Mouse (Mus musculus) stomach, postnatal 0 days (tissue): ENCODE measurements around the gene Mgrn1. TPM values are rescaled to one million over a fixed set of nuclear protein-coding genes. Genes with fewer than 3 reads are reported as not detected.

ENCODE experiments used
- ATAC-seq: fragments of 200-750 bp; cut with Nextera tagmentation; 2 replicates; pipeline ENCODE4 v1.8.0; 2017; ENCODE audit not compliant: low FRiP score, low TSS enrichment
- DNase-seq: peaks from one replicate; pipeline ENCODE4 v3.0.0-alpha.2; 2016; ENCODE audit warnings: low spot score
- H3K27ac ChIP-seq: fragments of 300-500 bp; sonication (generic); replicated peaks from 2 replicates; pipeline ENCODE4 v1.5.1; 2014; ENCODE audit warnings: mild to moderate bottlenecking, control low read depth
- H3K27me3 ChIP-seq: fragments of 300-500 bp; sonication (generic); 2 replicates; pipeline ENCODE4 v1.6.1; 2014; ENCODE audit warnings: low read length; ENCODE audit not compliant: control insufficient read depth, insufficient read depth
- H3K36me3 ChIP-seq: fragments of 300-500 bp; sonication (generic); 2 replicates; pipeline ENCODE4 v1.6.1; 2014; ENCODE audit warnings: low read length, mixed read lengths; ENCODE audit not compliant: control insufficient read depth, insufficient read depth
- H3K4me1 ChIP-seq: fragments of 300-500 bp; sonication (generic); replicated peaks from 2 replicates; pipeline ENCODE4 v1.6.1; 2014; ENCODE audit warnings: antibody characterized with exemption; ENCODE audit not compliant: control insufficient read depth, insufficient read depth
- H3K4me2 ChIP-seq: fragments of 300-500 bp; sonication (generic); replicated peaks from 2 replicates; pipeline ENCODE4 v1.6.1; 2014; ENCODE audit warnings: low read depth, mild to moderate bottlenecking, control low read depth, moderate library complexity
- H3K4me3 ChIP-seq: fragments of 300-500 bp; sonication (generic); 2 replicates; pipeline ENCODE4 v1.5.1; 2014; ENCODE audit warnings: low read depth, low read length, control low read depth
- H3K9ac ChIP-seq: fragments of 300-500 bp; sonication (generic); 2 replicates; pipeline ENCODE4 v1.6.1; 2014; ENCODE audit warnings: mild to moderate bottlenecking, low read length, control low read depth, mixed read lengths
- H3K9me3 ChIP-seq: fragments of 300-500 bp; sonication (generic); 2 replicates; pipeline ENCODE4 v1.6.1; 2016; ENCODE audit warnings: low read length; ENCODE audit not compliant: control insufficient read depth
- CTCF ChIP-seq: IDR thresholded peaks from 2 replicates; pipeline ENCODE4 v1.5.1; 2016; ENCODE audit warnings: antibody characterized with exemption, low read depth, mild to moderate bottlenecking, moderate library complexity
- EP300 ChIP-seq: optimal IDR thresholded peaks from 2 replicates; pipeline ENCODE3; 2016; ENCODE audit warnings: antibody characterized with exemption
- WGBS: fragments of 180-500 bp; shearing (Covaris S2); extraction: QIAGEN DNeasy Blood & Tissue Kit; methylation state at CpG from one replicate; pipeline ENCODE4 v1.1.7; 2014; 5-methylcytosine and 5-hydroxymethylcytosine counted together
- polyA plus RNA-seq: library from polyadenylated mRNA; unstranded; fragments of >200 nt; fragmentation: Nextera tagmentation; extraction: Ambion mirVana; gene quantifications from 2 replicates; pipeline ENCODE4 v1.2.1, GENCODE M21; 2015

Mgrn1 gene
- polyA plus RNA-seq, 1 experiment from 2014 or later: 43.0 TPM

DNA sequence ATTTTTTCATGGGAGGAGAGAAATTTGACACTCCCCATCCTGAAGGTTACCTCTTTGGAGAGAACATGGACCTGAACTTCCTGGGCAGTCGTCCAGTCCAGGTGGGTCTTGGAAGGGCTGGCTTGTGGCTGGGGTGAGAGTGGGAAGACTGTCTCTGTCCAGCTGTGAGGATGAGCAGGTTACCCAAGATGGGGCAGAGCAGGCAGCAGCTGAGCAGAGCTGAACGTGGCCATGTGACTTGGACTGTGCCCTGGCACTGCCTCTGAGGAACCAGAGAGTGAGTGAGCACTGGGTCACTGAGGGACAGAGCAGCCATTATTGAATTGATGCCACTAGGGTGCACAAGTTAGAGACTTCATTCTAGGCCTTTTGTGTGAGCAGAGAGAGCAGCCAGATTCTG, 21.3 kb downstream of the Mgrn1 start:
- DNase-seq (no peak), ATAC-seq (no peak)
- no peaks in the 10 kb centered on the region for H3K9me3 ChIP-seq
- H3K4me1 ChIP-seq: no peaks in the 10 kb centered on the region
- 60% methylated on average over 2 of the region's 2 CpGs for WGBS
- TF ChIP-seq EP300: no peak
- TF ChIP-seq CTCF: no peak
- no peak overlapping the region for H3K27ac ChIP-seq
- H3K36me3 ChIP-seq: peaks cover 15% of the 10 kb centered on the region
- H3K9ac ChIP-seq: no peak overlapping the region
- H3K27me3 ChIP-seq: no peaks in the 10 kb centered on the region
- H3K4me3 ChIP-seq: no peak overlapping the region
- H3K4me2 ChIP-seq: no peak overlapping the region

DNA sequence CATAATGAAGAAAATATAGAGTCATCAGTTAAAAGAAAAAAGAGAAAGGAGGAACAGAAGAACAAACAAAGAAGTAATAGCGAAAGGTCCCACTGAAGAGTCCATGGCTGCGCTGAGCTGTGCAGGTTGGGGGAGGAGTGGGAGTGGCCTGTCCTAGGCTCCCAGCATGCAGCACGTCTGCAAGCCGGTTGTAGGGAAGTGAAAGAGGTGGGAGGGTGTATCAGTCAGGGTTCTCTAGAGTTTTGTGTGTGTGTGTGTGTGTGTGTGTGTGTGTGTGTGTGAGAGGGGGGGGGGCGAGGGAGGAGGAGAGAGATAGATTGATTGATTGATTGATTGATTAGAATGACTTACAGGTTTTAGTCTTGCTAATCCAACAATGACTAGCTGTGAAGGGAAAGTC, 21.9 kb downstream of the Mgrn1 start:
- no peaks in the 10 kb centered on the region for H3K4me1 ChIP-seq
- H3K4me2 ChIP-seq: no peak overlapping the region
- no peaks in the 10 kb centered on the region for H3K9me3 ChIP-seq
- no peaks in the 10 kb centered on the region for H3K27me3 ChIP-seq
- ATAC-seq: peak; percentile 57; the same call in 1 of the 2 replicates
- DNase-seq: peak; percentile 34
- TF ChIP-seq EP300: no peak
- TF ChIP-seq CTCF: no peak
- H3K27ac ChIP-seq: no peak overlapping the region
- peaks cover 15% of the 10 kb centered on the region for H3K36me3 ChIP-seq
- no peak overlapping the region for H3K4me3 ChIP-seq
- H3K9ac ChIP-seq: no peak overlapping the region
- WGBS: 58% methylated on average over 5 of the region's 5 CpGs

GRCm38 (mm10) chr16:4909745-4910144, 23.7 kb downstream of the Mgrn1 start:
- H3K4me3 ChIP-seq: no peak overlapping the region
- 0 out of 2 replicates have a peak, but pooled peaks cover 2% of the 10 kb centered on the region for H3K4me1 ChIP-seq
- no peak for TF ChIP-seq EP300
- TF ChIP-seq CTCF: peak; percentile 64
- H3K36me3 ChIP-seq: peaks cover 15% of the 10 kb centered on the region
- H3K27me3 ChIP-seq: no peaks in the 10 kb centered on the region
- no peak overlapping the region for H3K9ac ChIP-seq
- ATAC-seq (no peak), DNase-seq (no peak)
- H3K9me3 ChIP-seq: no peaks in the 10 kb centered on the region
- no peak overlapping the region for H3K4me2 ChIP-seq
- 100% methylated on average over 2 of the region's 2 CpGs for WGBS
- no peak overlapping the region for H3K27ac ChIP-seq

DNA sequence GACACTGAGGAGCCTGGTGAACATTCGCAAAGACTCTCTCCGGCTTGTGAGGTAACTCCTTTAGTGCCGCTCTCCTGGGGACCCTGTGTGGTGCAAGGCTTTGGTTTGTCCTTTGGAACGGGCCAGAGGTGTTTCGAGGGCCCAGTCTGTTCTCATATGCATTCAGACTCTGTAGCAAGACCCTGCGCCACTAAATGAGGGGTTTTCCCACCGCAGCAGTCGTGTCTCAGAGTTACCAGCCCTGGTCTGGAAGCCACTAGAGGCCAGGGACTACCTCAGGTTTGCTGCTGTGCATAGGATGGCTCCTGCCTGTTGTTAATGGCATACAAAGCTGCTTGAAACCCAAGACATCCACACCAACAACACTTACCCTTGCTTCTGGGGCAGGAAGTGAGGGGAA, 24.7 kb downstream of the Mgrn1 start:
- no peak for ATAC-seq
- WGBS: 97% methylated on average over 8 of the region's 8 CpGs
- no peak overlapping the region for H3K4me3 ChIP-seq
- H3K36me3 ChIP-seq: peaks cover 16% of the 10 kb centered on the region
- H3K9ac ChIP-seq: no peak overlapping the region
- no peak overlapping the region for H3K27ac ChIP-seq
- H3K4me1 ChIP-seq: 0 out of 2 replicates have a peak, but pooled peaks cover 2% of the 10 kb centered on the region
- DNase-seq: no peak
- TF ChIP-seq EP300: no peak
- no peaks in the 10 kb centered on the region for H3K27me3 ChIP-seq
- H3K4me2 ChIP-seq: no peak overlapping the region
- no peaks in the 10 kb centered on the region for H3K9me3 ChIP-seq

- peaks cover 26% of the 10 kb centered on the region for H3K36me3 ChIP-seq
These were observed 26.1 kb downstream of the Mgrn1 start for GRCm38 (mm10) chr16:4912074-4912648.

DNA sequence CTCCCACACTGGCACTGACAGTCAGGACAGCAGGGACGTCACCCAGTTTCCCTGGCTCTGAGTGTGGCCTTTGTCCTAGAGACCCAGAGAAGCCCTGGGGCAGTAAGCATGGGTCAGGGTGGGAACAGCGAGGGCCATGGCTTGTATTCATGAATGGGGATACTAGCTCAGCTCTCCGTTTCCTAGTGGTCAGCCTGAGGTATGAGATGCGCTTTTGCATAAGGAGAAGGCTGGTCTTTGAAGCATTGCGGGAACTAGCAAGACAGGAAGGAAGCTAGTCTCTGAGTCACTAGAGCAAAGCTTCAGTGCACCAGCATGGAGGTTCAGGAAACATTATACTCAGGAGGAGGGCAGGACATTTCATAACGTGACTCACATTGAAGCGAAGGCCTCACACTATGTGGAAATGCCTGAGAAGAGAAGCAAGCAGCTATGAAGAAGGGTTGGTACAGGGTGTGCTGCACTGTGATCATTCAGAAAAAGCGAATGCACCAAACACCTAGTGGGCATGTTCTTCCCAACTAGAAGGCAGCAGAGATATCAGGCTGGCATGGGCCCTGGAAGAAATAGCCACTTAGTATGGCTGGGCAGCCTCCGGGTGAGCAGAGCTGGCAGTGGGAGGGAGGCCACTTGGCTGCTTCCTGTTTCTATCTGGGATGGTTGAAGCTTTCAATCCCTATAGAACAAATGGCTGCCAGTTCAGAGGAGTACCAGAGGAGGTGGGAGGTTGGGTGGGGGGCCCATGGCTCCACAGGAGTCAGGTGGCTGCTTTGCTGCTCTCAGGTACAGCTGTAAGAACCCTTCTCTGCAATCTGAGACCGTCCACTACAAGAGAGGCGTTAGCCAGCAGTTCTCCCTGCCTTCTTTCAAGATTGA, 27.1 kb downstream of the Mgrn1 start:
- Histone ChIP-seq H3K27me3 (no peaks in the 10 kb centered on the region), H3K36me3 (peaks cover 22% of the 10 kb centered on the region), H3K4me2 (no peak overlapping the region), H3K9ac (no peak overlapping the region; the same call in 1 of the 2 replicates), H3K27ac (peak overlapping the region; percentile 87), H3K4me3 (no peak overlapping the region), H3K9me3 (no peaks in the 10 kb centered on the region), H3K4me1 (0 out of 2 replicates have a peak, but pooled peaks cover 2% of the 10 kb centered on the region)
- DNase-seq (no peak), ATAC-seq (peak; percentile 67)
- WGBS: 62% methylated on average over 11 of the region's 11 CpGs
- TF ChIP-seq CTCF: peak; percentile 24; the same call in 1 of the 2 replicates
- no peak for TF ChIP-seq EP300

More at GRCm38 (mm10) chr16:4912074-4912648, 26.1 kb downstream of the Mgrn1 start:
- Histone ChIP-seq H3K27ac (peak overlapping the region; percentile 87; the same call in 1 of the 2 replicates), H3K4me2 (no peak overlapping the region), H3K9me3 (no peaks in the 10 kb centered on the region), H3K4me3 (no peak overlapping the region), H3K4me1 (0 out of 2 replicates have a peak, but pooled peaks cover 2% of the 10 kb centered on the region), H3K9ac (no peak overlapping the region), H3K27me3 (no peaks in the 10 kb centered on the region)
- DNase-seq (no peak), ATAC-seq (no peak)
- WGBS: 75% methylated on average over 10 of the region's 10 CpGs
- no peak for TF ChIP-seq EP300
- no peak for TF ChIP-seq CTCF
